Mouse (Mus musculus) CH12.LX (cell line): ENCODE measurements around the gene Cyp3a41a.
"Not testable (repeated sequence)": the region's sequence is repeated elsewhere in the genome, so short reads cannot be mapped to it uniquely, and the experiment has no call there.

Experiments used
- CHD1 ChIP-seq: IDR thresholded peaks from 2 replicates; pipeline ENCODE4 v1.6.1; 2012; ENCODE audit warnings: low read depth, low read length, improper control_type of control experiment, inconsistent platforms
- CTCF ChIP-seq, 2 experiments: IDR thresholded peaks in 1 of 2; conservative IDR thresholded peaks in 1 of 2; 2 replicates each; pipeline ENCODE4 v1.5.1; 2011 to 2012; ENCODE audit warnings: low read depth in 2 of 2, low read length in 2 of 2, improper control_type of control experiment in 1 of 2, inconsistent platforms in 1 of 2, mild to moderate bottlenecking in 1 of 2, moderate library complexity in 1 of 2
- ELF1 ChIP-seq: IDR thresholded peaks from 2 replicates; pipeline ENCODE4 v1.6.1; 2014; ENCODE audit warnings: low read depth, mild to moderate bottlenecking, inconsistent platforms, low read length, improper control_type of control experiment
- KAT2A ChIP-seq: IDR thresholded peaks from 2 replicates; pipeline ENCODE4 v1.6.1; 2012; ENCODE audit warnings: low read length, improper control_type of control experiment, inconsistent platforms; ENCODE audit not compliant: insufficient replicate concordance
- MYC ChIP-seq: IDR thresholded peaks from 2 replicates; pipeline ENCODE4 v1.6.1; 2011; ENCODE audit warnings: low read depth, mild to moderate bottlenecking, improper control_type of control experiment, low read length
- POLR2A ChIP-seq: IDR thresholded peaks from 2 replicates; pipeline ENCODE4 v1.6.1; 2011; ENCODE audit warnings: low read depth, mild to moderate bottlenecking, improper control_type of control experiment, low read length
- POLR2AphosphoS2 ChIP-seq: IDR thresholded peaks from 2 replicates; pipeline ENCODE4 v1.6.1; 2011; ENCODE audit warnings: low read depth, low read length, improper control_type of control experiment
- RAD21 ChIP-seq: IDR thresholded peaks from 2 replicates; pipeline ENCODE4 v1.6.1; 2011; ENCODE audit warnings: low read depth, mild to moderate bottlenecking, low read length, improper control_type of control experiment, moderate library complexity
- TBP ChIP-seq: conservative IDR thresholded peaks from 2 replicates; pipeline ENCODE4 v1.6.1; 2011; ENCODE audit warnings: low read depth, low read length, improper control_type of control experiment
- TCF12 ChIP-seq: IDR thresholded peaks from 2 replicates; pipeline ENCODE4 v1.6.1; 2014; ENCODE audit warnings: low read depth, mild to moderate bottlenecking, inconsistent platforms, low read length, improper control_type of control experiment
- USF1 ChIP-seq: IDR thresholded peaks from 2 replicates; pipeline ENCODE4 v1.6.1; 2014; ENCODE audit warnings: low read depth, mild to moderate bottlenecking, inconsistent platforms, low read length, improper control_type of control experiment
- ZNF384 ChIP-seq: IDR thresholded peaks from 2 replicates; pipeline ENCODE4 v1.6.1; 2012; ENCODE audit warnings: low read depth, low read length, improper control_type of control experiment, inconsistent platforms

GRCm38 (mm10) chr5:145720036-145720435 lies at the start of gene Cyp3a41a:
- not testable (repeated sequence) for TF ChIP-seq CHD1; POLR2AphosphoS2; TBP; POLR2A; TCF12; ELF1; RAD21; CTCF (conservative IDR thresholded peaks at IDR 0.05 in 1 of 2, IDR thresholded peaks at IDR 0.05 in 1 of 2; ENCODE audit: low read depth in 2 of 2, low read length in 2 of 2); MYC; USF1; KAT2A; ZNF384
